Mouse (Mus musculus) heart, postnatal 4 days (tissue): ENCODE data around the gene Prdm10. TPM values are rescaled to one million over a fixed set of nuclear protein-coding genes. Genes with fewer than 3 reads are reported as not detected.

Experiments
- DNase-seq: peaks from one replicate; pipeline ENCODE4 v3.0.0; 2021
- total RNA-seq, 2 experiments: library from RNA; stranded (reverse); gene quantifications; 2 replicates each; pipeline ENCODE4 v1.2.3; 2021

The Prdm10 gene
- total RNA-seq, 2 experiments from 2014 or later = 6.8 to 7.5 TPM

DNA sequence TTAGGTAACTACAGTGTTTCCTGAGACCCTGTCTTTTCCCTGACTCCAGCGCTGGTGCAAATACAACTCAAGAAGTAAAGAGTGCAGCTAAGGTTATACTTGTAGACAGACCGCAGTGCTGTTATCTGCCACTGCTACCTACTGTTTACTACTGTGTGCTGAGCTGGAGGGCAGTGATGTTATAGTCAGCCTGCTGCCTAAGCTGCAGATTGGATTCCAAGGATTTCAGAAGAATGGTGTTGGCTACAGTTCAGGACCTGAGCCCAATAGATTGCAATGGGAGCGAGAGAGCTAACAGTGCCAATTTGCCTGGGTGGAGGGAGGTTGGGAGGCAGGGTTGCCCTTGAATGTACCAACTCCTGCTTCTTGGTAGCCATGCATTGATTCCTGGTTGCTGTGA lies 25.5 kb downstream of the Prdm10 start:
- no peak for DNase-seq

DNA sequence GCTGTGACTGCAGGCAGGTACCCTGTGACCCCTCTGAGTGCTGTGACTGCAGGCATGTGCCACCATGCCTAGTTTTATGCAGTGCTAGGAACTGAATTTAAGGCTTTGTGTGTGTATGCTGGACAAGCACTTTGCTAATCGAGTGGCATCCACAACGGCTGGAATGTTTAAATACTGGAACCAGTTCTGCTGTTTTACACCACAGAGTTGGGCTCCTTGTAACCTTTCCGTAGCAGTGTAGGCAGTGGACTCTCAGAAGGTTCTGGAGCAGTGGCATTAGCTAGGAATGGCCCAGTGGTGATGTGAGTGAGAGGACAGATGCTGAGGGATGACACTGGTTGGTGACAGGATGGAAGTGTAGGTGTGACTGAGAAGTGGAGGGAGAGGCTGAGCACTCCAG lies 26.9 kb downstream of the Prdm10 start:
- no peak for DNase-seq

- no peak for DNase-seq
Observed at GRCm38 (mm10) chr9:31309041-31309440, 28.7 kb downstream of the Prdm10 start.

DNA sequence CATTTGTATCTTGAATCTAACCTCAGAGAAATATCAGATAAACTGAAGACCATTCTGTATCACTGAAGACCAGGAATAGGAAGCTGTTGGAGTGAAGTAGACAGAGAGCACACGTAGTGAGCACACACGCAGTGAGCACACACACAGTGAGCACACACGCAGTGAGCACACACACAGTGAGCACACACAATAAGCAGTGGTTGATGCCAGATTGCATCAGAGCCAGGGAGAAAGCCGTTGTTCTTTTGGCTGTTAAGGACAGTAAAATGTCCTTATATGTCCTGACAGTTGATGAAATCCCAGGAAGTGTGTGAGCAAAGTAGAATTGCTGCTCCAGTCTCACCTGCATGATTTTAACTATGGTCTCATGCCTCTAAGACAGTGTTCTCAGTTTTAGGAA lies 30.3 kb downstream of the Prdm10 start:
- DNase-seq = no peak

DNA sequence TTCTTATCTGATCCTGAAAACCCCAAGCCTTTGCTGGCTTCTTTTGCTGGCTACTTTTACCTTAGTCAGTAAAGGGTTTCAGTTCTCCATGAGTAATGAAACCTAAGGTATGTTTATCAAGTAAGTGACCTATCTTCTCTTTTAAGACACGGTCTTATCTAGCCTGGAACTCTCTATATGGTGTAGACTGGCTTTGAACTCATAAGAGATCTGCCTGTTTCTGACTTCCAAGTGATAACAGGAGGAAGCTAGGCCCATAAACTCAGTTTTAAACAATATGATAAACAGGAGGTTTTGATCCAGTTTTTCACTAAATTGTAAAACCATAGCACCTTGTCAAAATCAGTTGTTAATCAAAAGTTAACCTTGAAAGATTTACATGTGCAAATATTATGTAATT lies 33.5 kb downstream of the Prdm10 start:
- DNase-seq = no peak

GRCm38 (mm10) chr9:31315983-31316382 lies 35.6 kb downstream of the Prdm10 start:
- no peak for DNase-seq

DNA sequence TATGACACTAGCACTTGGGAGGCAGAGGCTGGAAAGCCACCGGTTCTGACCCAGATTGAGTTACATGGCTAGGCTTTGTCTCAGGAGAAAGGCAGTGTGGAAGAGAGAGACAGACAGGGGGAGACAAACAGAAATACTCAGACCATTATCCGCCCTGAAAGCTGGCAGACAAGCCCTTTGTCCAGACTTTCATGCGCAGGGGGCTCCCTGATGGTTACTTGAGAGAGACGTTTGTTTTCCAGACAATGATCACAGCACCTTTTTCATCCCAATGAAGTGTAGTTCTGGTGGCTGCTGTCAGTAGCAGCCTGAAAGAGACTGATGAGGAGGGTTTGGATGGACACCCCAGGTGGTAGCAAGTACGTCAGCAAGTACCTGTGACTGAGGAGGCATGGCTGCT lies 38.6 kb downstream of the Prdm10 start:
- DNase-seq = no peak

DNA sequence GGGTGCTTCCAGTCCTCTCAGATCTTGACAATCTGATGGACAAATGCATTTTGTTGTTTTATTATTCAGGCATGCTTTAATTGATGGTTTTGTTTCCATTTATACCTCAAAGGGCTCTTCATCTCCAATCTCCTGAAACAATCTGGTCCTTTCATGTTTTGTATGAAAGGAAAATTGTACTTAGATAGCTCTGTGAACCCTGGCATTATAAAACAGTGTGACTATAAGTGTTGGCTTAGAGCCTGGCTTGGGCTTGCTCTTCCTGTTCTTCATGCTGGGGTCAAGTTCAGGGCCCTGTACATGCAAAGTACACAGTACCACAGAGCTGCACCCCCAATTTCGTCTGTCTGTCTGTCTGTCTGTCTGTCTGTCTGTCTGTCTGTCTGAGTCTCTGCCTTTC lies 40.4 kb downstream of the Prdm10 start:
- DNase-seq = no peak

- no peak for DNase-seq
Observed at GRCm38 (mm10) chr9:31321526-31321925, 41.2 kb downstream of the Prdm10 start.

GRCm38 (mm10) chr9:31322090-31322489 lies 41.8 kb downstream of the Prdm10 start:
- DNase-seq = no peak

DNA sequence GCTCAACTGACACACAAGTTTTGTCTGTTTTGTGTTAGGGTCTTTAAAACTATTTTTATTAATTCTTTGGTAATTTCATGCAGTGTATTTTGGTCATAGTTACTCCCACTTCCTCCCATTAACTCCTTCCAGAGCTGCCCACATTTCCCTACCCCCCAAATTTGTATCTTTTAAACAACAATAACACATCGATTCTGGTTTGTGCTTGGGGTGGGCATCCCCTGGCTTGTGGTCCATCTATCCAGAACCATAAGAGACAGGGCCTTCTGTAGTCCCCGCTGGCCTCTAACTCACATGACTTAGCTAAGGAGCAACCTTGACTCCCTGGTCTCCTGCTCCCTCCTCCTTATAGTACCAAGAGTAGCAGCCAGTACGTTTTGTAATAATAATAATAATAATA lies 50.5 kb downstream of the Prdm10 start:
- no peak for DNase-seq

GRCm38 (mm10) chr9:31331246-31331645 lies 50.9 kb downstream of the Prdm10 start:
- no peak for DNase-seq

DNA sequence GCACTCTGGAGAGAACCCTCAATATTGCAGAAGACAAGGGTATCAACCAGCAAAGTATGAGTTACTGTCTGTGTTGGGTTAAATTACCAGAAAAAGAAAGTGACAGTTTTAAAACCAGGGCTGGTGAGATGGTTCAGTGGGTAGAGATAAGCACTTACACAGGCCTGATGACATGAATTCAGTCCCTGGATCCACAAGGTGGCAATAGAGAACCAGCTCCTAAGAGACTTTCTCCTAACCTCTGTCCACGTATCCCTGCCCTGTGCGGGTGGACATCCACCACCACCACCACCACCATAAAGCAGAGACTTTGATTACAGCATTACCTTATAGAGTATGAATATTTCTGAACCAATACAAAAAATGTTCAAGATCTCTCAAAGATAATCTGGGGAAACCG lies 51.6 kb downstream of the Prdm10 start:
- peak; percentile 27 for DNase-seq

GRCm38 (mm10) chr9:31332826-31333225 lies 52.5 kb downstream of the Prdm10 start:
- DNase-seq = no peak

- no peak for DNase-seq
Observed at GRCm38 (mm10) chr9:31334991-31335390, 54.7 kb downstream of the Prdm10 start.

DNA sequence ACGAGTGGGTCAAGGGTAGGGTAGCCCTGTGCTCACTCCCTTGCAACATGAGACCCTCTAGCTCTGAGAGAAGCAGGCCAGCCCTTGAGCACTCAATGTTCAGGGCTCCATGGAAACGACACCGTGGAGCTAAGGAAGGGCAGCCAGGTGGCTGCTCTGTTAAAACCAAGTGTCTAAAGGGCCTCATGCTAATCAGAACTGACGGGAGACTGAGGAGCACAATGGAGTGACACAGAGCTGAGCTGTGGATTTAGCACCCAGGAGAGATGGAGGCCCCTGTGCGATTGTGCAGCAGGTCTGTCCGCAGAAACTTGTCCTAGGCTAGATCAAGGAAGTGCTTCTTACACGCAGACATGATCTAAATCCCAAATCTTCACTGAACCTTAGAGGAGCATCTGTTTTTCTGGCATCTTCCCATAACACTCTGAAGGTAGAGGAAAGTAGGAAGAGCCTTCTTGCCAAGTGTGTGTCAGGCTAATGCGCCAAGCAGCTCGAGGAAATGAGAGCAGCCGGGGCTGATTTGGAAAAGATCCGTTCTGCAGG lies 64.0 kb downstream of the Prdm10 start:
- no peak for DNase-seq

DNA sequence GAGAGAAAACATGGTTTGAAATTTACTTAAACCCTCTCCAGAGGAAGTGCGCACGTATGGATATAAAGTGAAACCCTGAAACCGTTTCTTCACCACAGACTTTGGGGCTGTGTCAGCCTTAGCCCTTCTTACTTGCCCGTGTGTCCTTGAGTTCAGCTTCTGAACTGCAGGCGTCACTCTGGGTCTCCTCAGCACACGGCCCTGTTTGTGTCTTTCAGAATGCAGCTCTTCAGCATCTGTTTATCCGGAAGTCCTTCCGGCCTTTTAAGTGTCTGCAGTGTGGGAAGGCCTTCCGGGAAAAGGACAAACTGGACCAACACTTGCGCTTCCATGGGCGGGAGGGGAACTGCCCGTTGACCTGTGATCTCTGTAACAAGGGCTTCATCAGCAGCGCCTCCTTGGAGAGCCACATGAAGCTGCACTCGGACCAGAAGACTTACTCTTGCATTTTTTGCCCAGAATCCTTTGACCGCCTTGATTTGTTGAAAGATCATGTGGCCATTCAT lies 66.3 kb downstream of the Prdm10 start:
- DNase-seq = peak; percentile 5

GRCm38 (mm10) chr9:31348458-31348857 lies 68.1 kb downstream of the Prdm10 start:
- DNase-seq = no peak

DNA sequence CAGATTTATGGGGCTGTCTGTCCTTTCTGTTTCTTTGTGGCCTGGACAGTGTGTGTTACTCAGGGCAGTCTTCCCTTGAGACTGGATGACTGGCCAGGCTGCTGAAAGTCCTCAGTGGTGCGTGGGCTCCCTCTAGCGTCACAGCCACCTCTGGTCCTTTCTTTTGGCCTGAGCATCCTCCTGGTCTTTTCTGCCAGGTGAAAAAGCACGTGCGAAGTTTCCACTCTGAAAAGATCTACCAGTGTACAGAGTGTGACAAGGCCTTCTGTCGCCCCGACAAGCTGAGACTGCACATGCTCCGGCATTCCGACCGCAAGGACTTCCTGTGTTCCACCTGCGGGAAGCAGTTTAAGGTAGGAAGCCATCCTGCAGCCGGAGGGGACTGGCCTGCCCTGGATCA lies 68.6 kb downstream of the Prdm10 start:
- DNase-seq = peak; percentile 82

GRCm38 (mm10) chr9:31352716-31353115 lies 72.4 kb downstream of the Prdm10 start:
- no peak for DNase-seq

GRCm38 (mm10) chr9:31353518-31353917 lies 73.2 kb downstream of the Prdm10 start:
- DNase-seq = no peak

- no peak for DNase-seq
Observed at GRCm38 (mm10) chr9:31354051-31354450, 73.7 kb downstream of the Prdm10 start.

DNA sequence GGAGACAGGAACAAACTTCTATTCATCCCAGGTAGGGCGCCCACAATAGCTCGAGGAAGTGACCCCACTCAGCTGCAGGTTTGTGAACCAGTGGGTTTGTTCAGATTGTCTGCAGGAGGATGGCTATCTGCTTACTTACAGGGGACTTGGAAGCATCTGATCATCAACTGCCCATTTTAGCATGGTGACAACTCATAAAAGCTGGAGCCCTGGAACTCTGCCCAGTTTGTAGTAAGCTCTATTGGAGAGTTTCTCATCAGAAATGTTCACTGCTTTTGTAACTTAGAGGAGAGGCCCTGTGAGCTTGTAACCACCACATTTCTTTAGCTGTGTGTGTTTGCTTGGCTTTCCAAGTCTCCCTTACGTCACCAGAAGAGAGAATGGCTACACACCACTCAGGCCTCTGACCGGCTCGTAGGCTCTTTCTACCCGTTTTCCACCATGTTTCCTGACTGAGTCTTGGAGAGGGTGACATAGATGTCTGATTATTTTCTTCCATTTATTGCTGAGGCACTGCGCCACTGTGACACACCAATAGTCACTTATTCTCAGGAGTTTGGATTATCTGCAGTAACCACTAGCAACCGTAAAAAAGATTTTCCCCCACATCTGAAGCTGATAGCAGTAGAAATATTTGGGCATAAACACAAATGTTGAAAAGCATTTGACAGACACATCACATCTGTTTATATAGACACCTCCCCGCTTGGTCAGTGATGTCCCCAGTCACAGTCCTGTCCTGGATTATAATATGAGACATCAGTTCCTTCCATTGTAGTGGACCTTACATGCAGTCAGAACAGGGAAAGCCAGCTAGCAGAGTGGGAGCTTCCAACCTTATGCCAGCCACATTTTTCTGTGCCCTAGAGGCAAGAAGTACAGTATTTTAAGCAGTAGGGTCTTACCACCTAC lies 83.6 kb downstream of the Prdm10 start:
- peak; percentile 32 for DNase-seq

DNA sequence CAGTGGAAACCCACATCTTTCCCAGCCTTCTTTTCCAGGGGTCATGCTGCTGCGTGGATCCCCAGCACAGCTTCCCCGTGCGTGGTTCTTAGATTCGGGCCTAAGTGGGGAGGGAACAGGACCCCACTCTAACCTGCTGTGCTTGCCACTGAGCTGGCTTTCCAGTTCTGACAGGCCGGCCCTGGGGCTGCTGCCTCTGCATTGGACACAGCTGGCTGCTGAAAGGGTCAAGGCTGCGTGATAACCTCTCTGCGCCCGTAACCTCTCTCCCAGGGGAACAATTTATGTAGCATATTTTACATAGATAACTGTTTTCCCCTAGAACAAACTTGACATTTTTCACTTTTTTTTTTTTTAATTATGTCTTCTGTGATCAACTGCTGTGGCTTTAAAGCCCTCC lies 84.7 kb downstream of the Prdm10 start:
- DNase-seq = no peak
